Mouse (Mus musculus) G1E (cell line): Measurements from ENCODE around the gene Gpr152.

Experiments
- CTCF ChIP-seq: IDR thresholded peaks from 2 replicates; pipeline ENCODE4 v1.5.1; 2012; ENCODE audit warnings: low read depth, low read length, inconsistent platforms, mixed read lengths
- POLR2AphosphoS5 ChIP-seq: IDR thresholded peaks from 2 replicates; pipeline ENCODE4 v1.6.1; 2012; ENCODE audit warnings: low read depth, low read length, inconsistent platforms; ENCODE audit not compliant: insufficient replicate concordance
- TAL1 ChIP-seq: conservative IDR thresholded peaks from 2 replicates; pipeline ENCODE4 v1.6.1; 2012; ENCODE audit warnings: low read depth, low read length, inconsistent platforms, mixed read lengths

DNA sequence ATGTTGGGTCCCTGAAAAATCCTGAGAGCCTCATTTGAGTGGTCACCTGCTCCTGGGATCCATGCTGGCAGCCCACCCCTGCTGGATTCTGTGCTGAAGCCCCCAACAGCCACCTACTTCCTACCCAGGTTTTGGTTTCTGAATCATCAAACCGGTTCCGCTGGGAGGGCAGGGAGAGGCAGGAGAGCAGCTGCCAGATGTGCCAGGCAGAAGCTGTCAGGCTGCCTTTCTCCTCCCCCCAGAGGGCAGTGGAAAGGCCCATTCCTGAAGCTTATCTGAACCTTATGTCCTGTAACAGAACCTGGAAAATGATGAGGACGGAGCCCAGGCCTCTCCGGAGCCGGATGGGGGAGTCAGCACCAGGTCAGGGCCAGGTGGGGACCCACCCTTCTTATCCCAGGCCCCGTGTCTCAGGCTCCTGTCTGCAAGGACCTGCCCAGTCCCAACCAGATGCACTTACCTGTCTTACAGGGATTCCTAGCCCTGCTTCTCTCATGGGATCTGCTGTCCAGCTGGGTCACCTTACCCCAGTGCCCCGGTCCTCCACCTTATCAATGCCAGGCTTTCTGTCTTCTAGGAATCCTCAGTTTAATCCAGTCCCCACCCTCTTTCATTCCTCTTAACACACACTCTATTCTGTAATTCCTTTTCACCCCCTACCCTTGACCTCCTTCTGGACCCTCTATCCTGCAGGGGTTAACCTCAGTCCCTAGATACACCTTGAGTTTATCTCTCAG is 12.7 kb upstream of the Gpr152 start:
- TF ChIP-seq CTCF: no peak
- TF ChIP-seq POLR2AphosphoS5: no peak
- TF ChIP-seq TAL1: no peak
